Mouse (Mus musculus) limb, embryonic 14.5 days (tissue): Measurements from ENCODE around the gene Mettl23. TPM values are rescaled to one million over a fixed set of nuclear protein-coding genes. Genes with fewer than 3 reads are reported as not detected.
A peak's percentile ranks its signal among the peaks of the same experiment; 100 is the strongest.

Experiments
- ATAC-seq: fragments of 200-750 bp; cut with Nextera tagmentation; 2 replicates; pipeline ENCODE4 v1.8.0; 2017; ENCODE audit warnings: low read depth, moderate number of reproducible peaks, moderate TSS enrichment; ENCODE audit not compliant: low FRiP score
- DNase-seq: peaks from one replicate; pipeline ENCODE4 v3.0.0-alpha.2; 2015; ENCODE audit warnings: low spot score
- H3K27ac ChIP-seq: fragments of 300-500 bp; sonication (generic); replicated peaks from 2 replicates; pipeline ENCODE4 v1.5.1; 2014; ENCODE audit warnings: low read depth, mild to moderate bottlenecking, low read length, moderate library complexity, mixed read lengths
- H3K27me3 ChIP-seq: fragments of 300-500 bp; sonication (generic); 2 replicates; pipeline ENCODE4 v1.6.1; 2014; ENCODE audit warnings: low read length, mixed read lengths; ENCODE audit not compliant: control insufficient read depth, insufficient read depth
- H3K36me3 ChIP-seq: fragments of 300-500 bp; sonication (generic); 2 replicates; pipeline ENCODE4 v1.6.1; 2014; ENCODE audit warnings: mild to moderate bottlenecking, low read length, moderate library complexity, mixed read lengths; ENCODE audit not compliant: control insufficient read depth, insufficient read depth
- H3K4me1 ChIP-seq: fragments of 300-500 bp; sonication (generic); 2 replicates; pipeline ENCODE4 v1.6.1; 2014; ENCODE audit warnings: antibody characterized with exemption, low read length, mixed read lengths; ENCODE audit not compliant: control insufficient read depth, insufficient read depth
- H3K4me2 ChIP-seq: fragments of 300-500 bp; sonication (generic); replicated peaks from 2 replicates; pipeline ENCODE4 v1.6.1; 2014; ENCODE audit warnings: low read depth, mild to moderate bottlenecking, low read length, moderate library complexity; ENCODE audit not compliant: severe bottlenecking
- H3K4me3 ChIP-seq: fragments of 300-500 bp; sonication (generic); replicated peaks from 2 replicates; pipeline ENCODE4 v1.5.1; 2014; ENCODE audit warnings: low read length
- H3K9ac ChIP-seq: fragments of 300-500 bp; sonication (generic); 2 replicates; pipeline ENCODE4 v1.6.1; 2014; ENCODE audit warnings: mild to moderate bottlenecking, low read depth, low read length, moderate library complexity; ENCODE audit not compliant: severe bottlenecking
- H3K9me3 ChIP-seq: fragments of 300-500 bp; sonication (generic); 2 replicates; pipeline ENCODE4 v1.6.1; 2016; ENCODE audit warnings: low read length; ENCODE audit not compliant: control insufficient read depth
- POLR2A ChIP-seq: fragments of 200-500 bp; IDR thresholded peaks from 2 replicates; pipeline ENCODE4 v1.8.0; 2012; ENCODE audit warnings: inconsistent platforms, mild to moderate bottlenecking, moderate library complexity, borderline replicate concordance; ENCODE audit not compliant: insufficient read depth, insufficient read length; ENCODE audit errors: extremely low read depth
- WGBS: fragments of 180-500 bp; shearing (Covaris S2); extraction: QIAGEN DNeasy Blood & Tissue Kit; methylation state at CpG from one replicate; pipeline ENCODE4 v1.1.7; 2014; 5-methylcytosine and 5-hydroxymethylcytosine counted together
- polyA plus RNA-seq, 2 experiments: library from polyadenylated mRNA; depleted of rRNA in 1 of 2; stranded (reverse) in 1 of 2; unstranded in 1 of 2; fragments of >200 nt; fragmentation: Nextera tagmentation in 1 of 2; extraction: Ambion mirVana in 1 of 2; gene quantifications; 2 replicates each; pipeline versions ENCODE4 v1.2.1 to v1.2.3; 2012 to 2014

The Mettl23 gene
- polyA plus RNA-seq, 2 experiments: 51.0 to 77.9 TPM

- WGBS: 8% methylated on average over 20 of the region's 20 CpGs
- Histone ChIP-seq H3K9ac (peak overlapping the region; percentile 16; the same call in 1 of the 2 replicates), H3K36me3 (no peaks in the 10 kb centered on the region)
Measured at GRCm38 (mm10) chr11:116814076-116814883, 28.8 kb upstream of the Mettl23 start.

GRCm38 (mm10) chr11:116814884-116815415 lies 28.1 kb upstream of the Mettl23 start:
- DNase-seq (peak; percentile 54), ATAC-seq (no peak)
- Histone ChIP-seq H3K27ac (peak overlapping the region; percentile 83), H3K36me3 (no peaks in the 10 kb centered on the region), H3K4me1 (peaks cover 44% of the 10 kb centered on the region), H3K9me3 (no peaks in the 10 kb centered on the region), H3K4me3 (no peak overlapping the region), H3K4me2 (peak overlapping the region; percentile 9; the same call in 1 of the 2 replicates), H3K9ac (no peak overlapping the region), H3K27me3 (no peaks in the 10 kb centered on the region)
- WGBS: 22% methylated on average over 7 of the region's 7 CpGs
- TF ChIP-seq POLR2A: no peak

More at GRCm38 (mm10) chr11:116814076-116814883, 28.8 kb upstream of the Mettl23 start:
- H3K4me3 ChIP-seq: no peak overlapping the region
- peak overlapping the region; percentile 9; the same call in 1 of the 2 replicates for H3K4me2 ChIP-seq
- H3K27me3 ChIP-seq: no peaks in the 10 kb centered on the region
- DNase-seq (peak; percentile 68), ATAC-seq (peak; percentile 59)
- no peaks in the 10 kb centered on the region for H3K9me3 ChIP-seq
- TF ChIP-seq POLR2A: no peak
- H3K27ac ChIP-seq: peak overlapping the region; percentile 83
- H3K4me1 ChIP-seq: peaks cover 44% of the 10 kb centered on the region

- ATAC-seq: no peak
- Histone ChIP-seq H3K9ac (no peak overlapping the region), H3K4me1 (peaks cover 39% of the 10 kb centered on the region), H3K27ac (no peak overlapping the region), H3K9me3 (no peaks in the 10 kb centered on the region), H3K4me3 (no peak overlapping the region), H3K4me2 (no peak overlapping the region), H3K36me3 (no peaks in the 10 kb centered on the region), H3K27me3 (no peaks in the 10 kb centered on the region)
- TF ChIP-seq POLR2A: no peak
- 75% methylated on average over 5 of the region's 5 CpGs for WGBS
- DNase-seq: no peak
Measured at GRCm38 (mm10) chr11:116816769-116817168, 26.3 kb upstream of the Mettl23 start.

GRCm38 (mm10) chr11:116817567-116817966 lies 25.5 kb upstream of the Mettl23 start:
- no peak overlapping the region for H3K27ac ChIP-seq
- peaks cover 37% of the 10 kb centered on the region for H3K4me1 ChIP-seq
- 91% methylated on average over 5 of the region's 5 CpGs for WGBS
- H3K4me2 ChIP-seq: no peak overlapping the region
- ATAC-seq (no peak), DNase-seq (no peak)
- no peaks in the 10 kb centered on the region for H3K9me3 ChIP-seq
- no peak for TF ChIP-seq POLR2A
- no peak overlapping the region for H3K9ac ChIP-seq
- H3K27me3 ChIP-seq: no peaks in the 10 kb centered on the region
- H3K36me3 ChIP-seq: no peaks in the 10 kb centered on the region
- H3K4me3 ChIP-seq: no peak overlapping the region

GRCm38 (mm10) chr11:116818722-116819121 lies 24.4 kb upstream of the Mettl23 start:
- H3K4me2 ChIP-seq: no peak overlapping the region
- no peaks in the 10 kb centered on the region for H3K9me3 ChIP-seq
- no peak for ATAC-seq
- H3K9ac ChIP-seq: no peak overlapping the region
- H3K4me3 ChIP-seq: no peak overlapping the region
- no peaks in the 10 kb centered on the region for H3K27me3 ChIP-seq
- no peaks in the 10 kb centered on the region for H3K36me3 ChIP-seq
- no peak for TF ChIP-seq POLR2A
- 35% methylated on average over 8 of the region's 8 CpGs for WGBS
- H3K27ac ChIP-seq: 0 out of 2 replicates have a peak overlapping the region, but pooled peaks have one; percentile 9
- peaks cover 25% of the 10 kb centered on the region for H3K4me1 ChIP-seq
- no peak for DNase-seq
